Mouse (Mus musculus): ENCODE measurements around the gene Ppil2. TPM values are rescaled to one million over a fixed set of nuclear protein-coding genes. Genes with fewer than 3 reads are reported as not detected.
A peak's percentile ranks its signal among the peaks of the same experiment; 100 is the strongest.

The Ppil2 gene
- polyA plus RNA-seq, 1 experiment from 2014 or later, result 129 TPM

DNA sequence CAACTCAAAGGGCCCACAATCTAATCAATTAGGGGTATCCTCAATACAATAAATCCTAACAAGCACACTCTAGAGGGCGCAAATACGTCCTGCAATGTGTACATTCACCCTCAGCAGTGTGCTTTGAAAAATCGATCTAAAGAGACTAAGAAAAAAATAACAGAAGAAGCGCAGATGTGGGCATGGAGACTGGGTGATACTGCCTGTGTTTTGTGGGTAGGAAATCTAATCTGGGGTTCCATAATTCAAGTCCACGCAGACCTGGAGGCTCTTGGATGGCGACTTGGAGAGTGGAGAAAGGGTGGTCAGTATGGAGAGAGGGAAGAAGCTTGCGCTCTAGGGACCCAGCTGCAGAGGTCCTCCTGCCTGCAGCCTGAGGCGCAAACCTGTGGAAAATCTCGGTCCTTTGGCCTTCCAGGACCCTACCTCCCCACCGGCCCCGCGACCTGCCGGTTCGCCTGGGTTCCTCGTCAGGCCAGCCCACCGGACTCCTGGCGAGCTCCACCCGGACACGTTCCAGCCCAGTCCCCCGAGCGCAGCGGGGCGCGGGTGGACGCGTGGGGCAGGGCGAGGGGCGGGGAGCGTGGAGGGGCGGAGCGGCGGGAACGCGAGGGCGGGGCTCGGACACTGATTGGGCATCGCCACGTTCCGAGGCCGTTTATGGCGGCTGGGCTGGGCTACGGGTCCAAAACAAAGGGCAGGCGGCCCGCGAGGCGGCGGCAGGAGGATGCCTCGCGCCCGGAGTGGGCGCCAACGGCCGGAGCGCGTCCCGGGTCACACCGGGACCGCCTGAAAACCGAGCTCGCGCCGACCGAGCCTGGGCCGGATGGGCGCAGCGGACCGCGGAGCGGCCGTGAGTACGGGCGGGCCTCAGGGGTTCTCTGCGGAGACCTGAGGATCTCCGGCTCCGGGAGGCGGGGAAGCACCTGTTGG lies 41.3 kb downstream of the Ppil2 start, which contains the start of gene Ypel1:
Ypel1 (plus strand) TSS at position 186 of the 933 bp plus-strand sequence.
- peak within 1 kb of the TSS; percentile 87 for H3K9ac ChIP-seq (replicated peaks; ENCODE audit: low read length)
- H3K4me2 ChIP-seq (ENCODE audit: low read depth, low read length), result peak within 1 kb of the TSS; percentile 67
- DNase-seq (ENCODE audit: low spot score), result peak; percentile 91
- 0 out of 2 replicates have a peak, but pooled peaks cover 2% of the 10 kb centered on the region for H3K36me3 ChIP-seq (replicated peaks; ENCODE audit: control insufficient read depth, insufficient read depth, low read depth, low read length)
- WGBS, result under 1% methylated on average over 75 of the region's 76 CpGs
- H3K4me1 ChIP-seq (ENCODE audit: control insufficient read depth, insufficient read depth, low read length), result no peaks in the 10 kb centered on the region
- no peaks in the 10 kb centered on the region for H3K9me3 ChIP-seq (replicated peaks; ENCODE audit: control insufficient read depth, low read length)
- peak within 1 kb of the TSS; percentile 90 for H3K4me3 ChIP-seq (ENCODE audit: low read depth, low read length)
- ATAC-seq (replicated peaks; ENCODE audit: insufficient number of reproducible peaks, low FRiP score, low TSS enrichment, low read depth), result peak; percentile 95
- H3K27me3 ChIP-seq (ENCODE audit: control insufficient read depth, insufficient read depth, low read length), result no peaks in the 10 kb centered on the region
- H3K27ac ChIP-seq (replicated peaks; ENCODE audit: low read depth, low read length), result peak within 1 kb of the TSS; percentile 77

DNA sequence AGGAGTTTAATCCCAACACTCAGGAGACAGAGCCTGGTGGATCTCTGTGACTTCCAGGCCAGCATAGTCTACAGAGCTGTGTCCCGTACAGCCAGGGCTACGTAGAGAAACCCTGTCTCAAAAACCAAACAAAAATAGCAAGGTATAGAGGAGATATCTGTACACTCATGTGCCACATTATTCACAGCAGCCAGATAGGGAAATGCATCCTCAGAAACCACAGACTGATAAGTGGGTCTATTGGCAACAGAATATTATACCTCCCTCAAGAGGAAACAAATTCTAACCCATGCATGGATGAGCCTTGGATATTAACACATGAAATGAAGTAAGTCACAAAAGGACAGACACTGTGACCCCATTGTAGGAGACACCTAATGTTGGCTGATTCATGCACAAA lies 43.5 kb downstream of the Ppil2 start:
- H3K27me3 ChIP-seq (ENCODE audit: control insufficient read depth, insufficient read depth, low read length), result no peaks in the 10 kb centered on the region

DNA sequence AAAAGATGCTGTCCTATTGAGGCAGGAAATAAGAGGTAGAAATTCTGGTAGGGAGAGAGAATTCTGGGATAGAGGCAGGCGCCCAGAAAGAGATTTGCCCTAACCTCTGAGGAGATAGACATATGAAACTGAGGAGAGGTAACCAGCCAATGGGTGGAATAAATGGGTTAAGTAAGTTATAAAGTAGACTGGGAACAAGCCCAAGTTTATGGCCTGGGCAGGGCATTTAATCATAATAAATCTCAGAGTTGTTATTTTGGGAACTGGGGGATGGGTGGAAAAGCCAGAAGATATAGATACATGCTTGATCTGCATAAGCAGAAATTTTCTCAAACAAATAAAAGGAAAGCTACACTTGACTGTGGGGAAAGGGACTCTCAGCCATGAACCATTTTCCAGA lies 48.7 kb downstream of the Ppil2 start:
- DNase-seq (ENCODE audit: low spot score), result no peak

More for the DNA sequence above, 43.5 kb downstream of the Ppil2 start:
- Histone ChIP-seq H3K9me3 (replicated peaks; ENCODE audit: control insufficient read depth, low read length) (no peaks in the 10 kb centered on the region), H3K9ac (replicated peaks; ENCODE audit: low read length) (no peak overlapping the region), H3K4me3 (ENCODE audit: low read depth, low read length) (no peak overlapping the region), H3K4me2 (ENCODE audit: low read depth, low read length) (no peak overlapping the region), H3K27ac (replicated peaks; ENCODE audit: low read depth, low read length) (no peak overlapping the region), H3K4me1 (ENCODE audit: control insufficient read depth, insufficient read depth, low read length) (no peaks in the 10 kb centered on the region), H3K36me3 (replicated peaks; ENCODE audit: control insufficient read depth, insufficient read depth, low read depth, low read length) (no peaks in the 10 kb centered on the region)
- 90% methylated on average over 2 of the region's 2 CpGs for WGBS
- no peak for ATAC-seq (replicated peaks; ENCODE audit: insufficient number of reproducible peaks, low FRiP score, low TSS enrichment, low read depth)
- no peak for DNase-seq (ENCODE audit: low spot score)

DNA sequence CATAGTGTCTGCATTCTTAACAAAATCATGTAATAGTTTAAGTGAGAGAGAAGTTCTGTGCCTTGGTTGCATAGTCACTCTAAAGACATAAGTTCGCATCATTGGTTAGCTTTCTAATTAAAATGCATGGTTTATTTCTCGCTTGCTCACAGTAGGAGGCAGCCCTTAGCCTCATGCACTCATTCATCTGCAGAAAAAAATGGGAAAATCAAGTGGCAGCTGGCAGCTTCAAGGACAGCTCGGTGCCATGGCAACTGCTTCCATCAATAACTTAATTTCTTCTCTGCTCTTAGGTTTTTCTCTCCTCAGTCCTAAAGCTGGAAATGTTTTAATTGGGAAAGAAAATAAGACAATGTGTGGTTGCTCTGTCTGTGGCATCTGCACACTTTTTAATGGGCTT lies 55.5 kb downstream of the Ppil2 start:
- ATAC-seq (replicated peaks; ENCODE audit: insufficient number of reproducible peaks, low FRiP score, low TSS enrichment, low read depth), result no peak

More for the DNA sequence above, 48.7 kb downstream of the Ppil2 start:
- no peak overlapping the region for H3K9ac ChIP-seq (replicated peaks; ENCODE audit: low read length)
- H3K9me3 ChIP-seq (replicated peaks; ENCODE audit: control insufficient read depth, low read length), result no peaks in the 10 kb centered on the region
- H3K27ac ChIP-seq (replicated peaks; ENCODE audit: low read depth, low read length), result no peak overlapping the region
- H3K4me1 ChIP-seq (ENCODE audit: control insufficient read depth, insufficient read depth, low read length), result no peaks in the 10 kb centered on the region
- H3K4me2 ChIP-seq (ENCODE audit: low read depth, low read length), result no peak overlapping the region
- H3K36me3 ChIP-seq (replicated peaks; ENCODE audit: control insufficient read depth, insufficient read depth, low read depth, low read length), result no peaks in the 10 kb centered on the region
- H3K27me3 ChIP-seq (ENCODE audit: control insufficient read depth, insufficient read depth, low read length), result no peaks in the 10 kb centered on the region
- ATAC-seq (replicated peaks; ENCODE audit: insufficient number of reproducible peaks, low FRiP score, low TSS enrichment, low read depth), result no peak
- WGBS, result 56% methylated on average over 1 of the region's 1 CpGs
- no peak overlapping the region for H3K4me3 ChIP-seq (ENCODE audit: low read depth, low read length)

DNA sequence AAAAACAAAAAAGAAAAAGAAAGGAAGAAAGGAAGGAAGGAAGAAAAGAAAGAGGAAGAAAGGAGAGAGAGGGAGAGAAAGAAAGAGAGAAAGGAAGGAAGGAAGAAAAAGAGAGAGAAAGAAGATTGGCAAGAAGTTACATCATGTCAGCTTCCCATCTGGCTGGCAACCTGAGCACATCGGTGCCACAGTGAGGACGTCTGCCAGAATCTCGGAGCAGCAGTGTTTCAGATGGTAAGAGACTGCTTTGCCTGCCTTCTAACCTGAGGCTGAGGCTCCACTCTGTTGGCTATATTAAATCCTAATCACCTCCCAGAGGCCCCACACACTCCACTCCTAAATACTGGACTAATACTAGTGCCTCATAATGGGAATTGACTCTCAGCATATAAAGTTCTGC lies 57.2 kb downstream of the Ppil2 start:
- Histone ChIP-seq H3K9ac (replicated peaks; ENCODE audit: low read length) (no peak overlapping the region), H3K27ac (replicated peaks; ENCODE audit: low read depth, low read length) (no peak overlapping the region), H3K36me3 (replicated peaks; ENCODE audit: control insufficient read depth, insufficient read depth, low read depth, low read length) (no peaks in the 10 kb centered on the region), H3K9me3 (replicated peaks; ENCODE audit: control insufficient read depth, low read length) (no peaks in the 10 kb centered on the region), H3K4me2 (ENCODE audit: low read depth, low read length) (no peak overlapping the region), H3K4me1 (ENCODE audit: control insufficient read depth, insufficient read depth, low read length) (no peaks in the 10 kb centered on the region), H3K27me3 (ENCODE audit: control insufficient read depth, insufficient read depth, low read length) (no peaks in the 10 kb centered on the region), H3K4me3 (ENCODE audit: low read depth, low read length) (no peak overlapping the region)
- DNase-seq (ENCODE audit: low spot score), result no peak
- 83% methylated on average over 3 of the region's 3 CpGs for WGBS
- ATAC-seq (replicated peaks; ENCODE audit: insufficient number of reproducible peaks, low FRiP score, low TSS enrichment, low read depth), result no peak

More for the DNA sequence above, 55.5 kb downstream of the Ppil2 start:
- no peak overlapping the region for H3K4me2 ChIP-seq (ENCODE audit: low read depth, low read length)
- H3K4me3 ChIP-seq (ENCODE audit: low read depth, low read length), result no peak overlapping the region
- no peaks in the 10 kb centered on the region for H3K27me3 ChIP-seq (ENCODE audit: control insufficient read depth, insufficient read depth, low read length)
- 71% methylated on average over 3 of the region's 3 CpGs for WGBS
- H3K9ac ChIP-seq (replicated peaks; ENCODE audit: low read length), result no peak overlapping the region
- no peak for DNase-seq (ENCODE audit: low spot score)
- no peaks in the 10 kb centered on the region for H3K4me1 ChIP-seq (ENCODE audit: control insufficient read depth, insufficient read depth, low read length)
- H3K36me3 ChIP-seq (replicated peaks; ENCODE audit: control insufficient read depth, insufficient read depth, low read depth, low read length), result no peaks in the 10 kb centered on the region
- H3K27ac ChIP-seq (replicated peaks; ENCODE audit: low read depth, low read length), result no peak overlapping the region
- H3K9me3 ChIP-seq (replicated peaks; ENCODE audit: control insufficient read depth, low read length), result no peaks in the 10 kb centered on the region

DNA sequence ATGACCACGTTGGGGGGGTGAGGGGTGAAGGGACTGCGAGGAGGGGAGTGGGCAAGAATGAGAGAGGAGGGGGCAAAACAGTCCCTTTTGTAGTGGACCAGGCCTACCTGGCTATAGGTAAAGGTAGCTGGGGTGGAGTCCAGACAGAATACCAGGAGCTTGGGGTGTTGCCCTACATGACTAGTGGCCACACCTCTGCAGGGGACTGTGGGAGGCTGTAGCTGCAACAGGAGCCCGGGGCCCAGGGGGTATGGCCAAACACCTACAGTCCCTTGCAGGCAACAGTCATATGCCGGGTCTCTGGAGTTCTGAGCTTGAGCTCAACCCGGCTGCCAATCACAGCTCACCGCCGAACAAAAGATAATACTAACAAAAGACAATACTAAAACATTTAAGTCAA lies 59.0 kb downstream of the Ppil2 start:
- no peaks in the 10 kb centered on the region for H3K4me1 ChIP-seq (ENCODE audit: control insufficient read depth, insufficient read depth, low read length)
- no peak for ATAC-seq (replicated peaks; ENCODE audit: insufficient number of reproducible peaks, low FRiP score, low TSS enrichment, low read depth)
- no peak overlapping the region for H3K4me3 ChIP-seq (ENCODE audit: low read depth, low read length)
- H3K27me3 ChIP-seq (ENCODE audit: control insufficient read depth, insufficient read depth, low read length), result no peaks in the 10 kb centered on the region
- H3K4me2 ChIP-seq (ENCODE audit: low read depth, low read length), result no peak overlapping the region
- no peaks in the 10 kb centered on the region; the same call in 1 of the 2 replicates for H3K36me3 ChIP-seq (replicated peaks; ENCODE audit: control insufficient read depth, insufficient read depth, low read depth, low read length)
- 84% methylated on average over 7 of the region's 7 CpGs for WGBS
- H3K27ac ChIP-seq (replicated peaks; ENCODE audit: low read depth, low read length), result no peak overlapping the region
- no peak for DNase-seq (ENCODE audit: low spot score)
- H3K9ac ChIP-seq (replicated peaks; ENCODE audit: low read length), result no peak overlapping the region
- H3K9me3 ChIP-seq (replicated peaks; ENCODE audit: control insufficient read depth, low read length), result no peaks in the 10 kb centered on the region

DNA sequence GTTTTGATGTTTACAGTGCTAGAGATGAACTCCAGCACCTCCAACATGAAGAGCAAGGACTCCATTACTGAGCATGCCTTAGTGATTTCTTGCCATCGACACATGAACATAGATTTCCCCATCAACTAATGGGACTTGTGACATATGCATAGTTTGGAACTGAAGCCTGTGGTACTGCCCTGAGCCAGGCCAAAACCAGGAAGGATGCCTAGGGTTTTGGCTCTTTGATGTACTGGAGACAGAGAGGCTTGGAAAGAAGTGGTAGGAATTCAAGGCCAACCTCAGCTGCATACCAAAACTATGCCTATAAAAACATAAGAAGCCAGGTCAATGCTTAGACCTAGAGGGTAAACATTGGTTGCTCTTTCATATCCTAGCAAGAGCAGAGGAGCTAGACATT lies 61.2 kb downstream of the Ppil2 start:
- Histone ChIP-seq H3K9ac (replicated peaks; ENCODE audit: low read length) (no peak overlapping the region), H3K27ac (replicated peaks; ENCODE audit: low read depth, low read length) (no peak overlapping the region), H3K4me2 (ENCODE audit: low read depth, low read length) (no peak overlapping the region), H3K9me3 (replicated peaks; ENCODE audit: control insufficient read depth, low read length) (no peaks in the 10 kb centered on the region), H3K4me1 (ENCODE audit: control insufficient read depth, insufficient read depth, low read length) (no peaks in the 10 kb centered on the region), H3K4me3 (ENCODE audit: low read depth, low read length) (no peak overlapping the region), H3K27me3 (ENCODE audit: control insufficient read depth, insufficient read depth, low read length) (no peaks in the 10 kb centered on the region), H3K36me3 (replicated peaks; ENCODE audit: control insufficient read depth, insufficient read depth, low read depth, low read length) (peaks cover 2% of the 10 kb centered on the region)
- DNase-seq (ENCODE audit: low spot score), result no peak
- no peak for ATAC-seq (replicated peaks; ENCODE audit: insufficient number of reproducible peaks, low FRiP score, low TSS enrichment, low read depth)
- WGBS, result 87% methylated on average over 1 of the region's 1 CpGs

DNA sequence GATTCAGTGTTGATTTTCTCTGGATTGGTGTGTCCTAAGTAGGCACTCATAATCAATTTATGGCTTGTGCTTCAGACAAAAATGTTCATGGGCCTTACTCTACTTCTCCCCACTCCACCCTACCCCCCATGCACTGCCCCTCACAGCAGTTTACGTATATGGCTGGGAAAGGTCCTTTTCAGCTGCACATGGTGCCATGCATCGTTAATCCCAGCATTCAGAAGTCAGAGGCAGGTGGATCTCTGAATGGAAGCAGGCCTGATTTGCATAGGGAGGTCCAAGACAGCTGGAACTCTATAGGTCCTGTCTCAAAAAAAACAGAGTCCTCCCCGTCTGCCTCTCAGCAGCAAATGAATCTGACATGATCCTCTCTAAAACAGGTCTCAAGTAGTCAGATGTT lies 65.8 kb downstream of the Ppil2 start:
- ATAC-seq (replicated peaks; ENCODE audit: insufficient number of reproducible peaks, low FRiP score, low TSS enrichment, low read depth) (no peak), DNase-seq (ENCODE audit: low spot score) (no peak)
- no peaks in the 10 kb centered on the region for H3K9me3 ChIP-seq (replicated peaks; ENCODE audit: control insufficient read depth, low read length)
- no peak overlapping the region for H3K4me3 ChIP-seq (ENCODE audit: low read depth, low read length)
- H3K4me1 ChIP-seq (ENCODE audit: control insufficient read depth, insufficient read depth, low read length), result no peaks in the 10 kb centered on the region
- H3K27me3 ChIP-seq (ENCODE audit: control insufficient read depth, insufficient read depth, low read length), result no peaks in the 10 kb centered on the region
- no peak overlapping the region for H3K4me2 ChIP-seq (ENCODE audit: low read depth, low read length)
- 83% methylated on average over 3 of the region's 3 CpGs for WGBS
- H3K27ac ChIP-seq (replicated peaks; ENCODE audit: low read depth, low read length), result no peak overlapping the region
- no peak overlapping the region for H3K9ac ChIP-seq (replicated peaks; ENCODE audit: low read length)
- H3K36me3 ChIP-seq (replicated peaks; ENCODE audit: control insufficient read depth, insufficient read depth, low read depth, low read length), result peaks cover 2% of the 10 kb centered on the region
